Mouse (Mus musculus): ENCODE measurements around the gene Agfg2. TPM values are rescaled to one million over a fixed set of nuclear protein-coding genes. Genes with fewer than 3 reads are reported as not detected.
"Not testable (repeated sequence)": the region's sequence is repeated elsewhere in the genome, so short reads cannot be mapped to it uniquely, and the experiment has no call there.

Agfg2 gene
- 10 to 100 TPM; 33.3 to 36.5 TPM for total RNA-seq (2021)

DNA sequence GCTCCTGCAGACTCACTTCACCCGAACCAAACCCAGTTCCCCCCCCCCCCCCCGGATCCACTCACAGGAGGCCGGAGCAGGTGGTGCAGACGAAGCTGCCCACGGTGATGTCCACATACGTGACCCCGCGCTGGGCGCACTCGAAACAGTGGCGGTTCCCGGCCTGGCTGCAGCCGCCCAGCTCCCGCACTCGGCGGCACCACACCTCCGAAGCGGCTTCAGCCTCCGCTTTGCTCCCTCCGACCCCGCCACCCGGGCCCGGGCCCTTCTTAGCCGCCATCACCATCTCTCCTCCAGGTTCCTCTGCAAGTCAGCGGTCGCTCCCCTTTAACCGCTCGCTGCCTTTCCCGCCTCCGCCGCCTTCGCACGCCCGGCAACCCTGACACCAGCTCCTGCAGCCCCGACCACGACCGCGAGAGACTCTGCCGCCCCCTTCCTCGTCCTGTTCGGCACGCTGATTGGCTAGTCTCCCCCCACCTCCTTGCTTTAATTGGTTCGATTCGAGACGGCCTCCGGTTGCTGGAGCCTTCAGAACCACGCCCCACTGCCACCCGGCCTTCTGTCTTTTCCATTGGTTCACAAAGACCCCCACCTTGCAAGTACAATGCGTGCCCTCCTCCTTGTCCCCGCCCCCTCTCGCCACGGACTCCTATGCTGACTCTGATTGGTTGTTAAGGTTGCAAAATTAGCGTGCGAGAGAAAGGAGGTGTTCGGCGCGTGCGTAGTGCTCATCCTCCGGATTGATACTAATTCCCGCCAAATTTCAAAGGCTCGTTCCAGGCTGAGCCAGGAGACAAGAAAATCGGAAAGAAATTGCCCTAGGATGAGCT is at the start of gene Agfg2:
TSS of gene Agfg2 (minus strand) at position 433 of the 830 bp plus-strand sequence.
- DNase-seq (ENCODE audit: extremely low spot score in 1 of 2, low spot score in 2 of 2), result peak; percentile 100
- intact Hi-C loops (cut with DNase I), result loop anchor here (5.0 kb wide), 1 partner anchor 53 kb away; no protein-coding TSS in a partner anchor

GRCm38 (mm10) chr5:137733638-137734288 is 49.2 kb upstream of the Agfg2 start:
- intact Hi-C loops (cut with DNase I), result no loop called here
- DNase-seq (ENCODE audit: extremely low spot score in 1 of 2, low spot score in 2 of 2), result peak in 1 of 2 experiments; percentile 40

DNA sequence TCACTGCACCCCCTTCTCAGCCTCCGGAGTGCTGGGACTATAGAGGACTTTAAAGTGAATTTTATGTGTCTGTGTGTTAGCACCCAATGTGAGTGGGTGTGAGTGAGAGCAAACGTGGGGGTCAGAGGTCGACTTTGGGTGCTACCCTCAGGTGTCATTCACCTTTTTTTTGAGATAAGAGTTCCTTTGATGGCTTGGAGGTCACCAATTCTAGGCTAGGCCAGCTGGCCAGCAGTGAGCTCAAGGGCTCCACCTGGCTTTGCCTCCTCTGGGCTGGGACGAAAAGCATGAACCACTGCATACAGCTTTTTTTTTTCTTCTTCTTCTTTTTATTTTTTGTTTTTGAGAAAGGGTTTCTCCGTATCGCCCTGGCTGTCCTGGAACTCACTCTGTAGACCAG is 42.2 kb upstream of the Agfg2 start:
- DNase-seq (ENCODE audit: extremely low spot score in 1 of 2, low spot score in 2 of 2), result no peak
- intact Hi-C loops (cut with DNase I), result no loop called here

GRCm38 (mm10) chr5:137723840-137724239 is 39.3 kb upstream of the Agfg2 start:
- intact Hi-C loops (cut with DNase I), result no loop called here
- DNase-seq (ENCODE audit: extremely low spot score in 1 of 2, low spot score in 2 of 2), result no peak

DNA sequence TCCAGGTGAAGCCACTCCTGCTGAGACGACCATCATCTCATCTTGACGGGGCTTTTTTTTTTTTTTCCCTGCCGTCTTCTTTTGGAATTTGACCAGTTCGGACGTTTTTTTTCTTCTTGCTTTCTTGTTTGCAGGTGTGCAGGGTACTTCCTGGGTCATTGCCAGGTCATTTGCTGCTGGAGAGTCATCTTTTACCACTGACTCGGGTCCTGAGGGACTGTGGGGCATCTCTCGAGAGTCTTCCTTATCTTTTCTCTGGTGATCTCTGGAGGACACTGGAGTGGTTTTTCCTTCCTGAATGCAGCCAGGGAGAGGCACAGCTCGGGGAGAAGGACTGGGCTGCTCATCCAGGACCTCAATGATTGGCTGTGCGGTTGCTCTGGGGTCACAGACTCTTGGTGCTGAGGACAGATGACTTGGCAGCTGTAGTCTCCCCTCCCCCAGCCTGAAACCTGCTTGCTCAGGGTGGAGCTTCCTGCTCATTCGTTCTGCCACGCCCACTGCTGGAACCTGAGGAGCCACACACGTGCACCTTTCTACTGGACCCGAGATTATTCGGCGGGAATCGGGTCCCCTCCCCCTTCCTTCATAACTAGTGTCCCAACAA is 36.1 kb upstream of the Agfg2 start:
- intact Hi-C loops (cut with DNase I); DNase-seq (ENCODE audit: extremely low spot score in 1 of 2, low spot score in 2 of 2): not testable (repeated sequence)

GRCm38 (mm10) chr5:137719088-137719487 is 34.6 kb upstream of the Agfg2 start:
- DNase-seq (ENCODE audit: extremely low spot score in 1 of 2, low spot score in 2 of 2), result no peak
- intact Hi-C loops (cut with DNase I), result no loop called here

DNA sequence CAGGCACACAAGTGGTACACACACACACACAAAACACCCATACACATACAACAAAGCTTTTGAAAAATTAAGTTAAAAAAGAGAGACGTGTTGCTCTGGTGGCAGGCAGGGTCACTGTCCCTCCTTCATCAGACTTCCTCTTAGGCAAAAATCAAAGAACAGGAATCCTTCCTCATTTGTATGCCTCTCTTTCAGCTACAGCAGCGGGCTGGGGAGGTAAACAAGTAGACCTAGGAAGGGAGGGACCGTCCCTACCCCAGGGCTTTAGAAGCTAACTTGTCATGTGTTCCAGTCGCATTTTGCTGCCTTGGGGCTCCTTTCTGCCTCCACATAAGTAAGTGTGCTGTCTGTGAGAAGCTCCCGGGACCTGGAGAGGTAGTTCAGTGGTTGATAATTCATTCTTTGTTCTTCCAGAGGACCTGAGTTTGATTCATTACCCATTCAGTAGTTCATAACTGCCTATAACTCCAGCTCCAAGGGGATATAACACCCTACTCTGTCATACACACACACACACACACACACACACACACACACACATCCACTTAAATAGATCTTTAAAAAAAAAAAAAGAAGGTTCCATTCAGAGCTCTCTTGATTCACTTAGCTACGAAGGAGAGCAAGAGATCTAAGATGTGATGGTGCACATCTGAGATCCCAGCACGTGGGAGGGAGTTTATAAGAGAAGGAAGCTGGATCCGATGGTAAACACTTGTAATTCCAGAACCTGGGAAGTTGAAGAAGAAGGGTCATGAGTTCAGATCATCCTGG is 33.7 kb upstream of the Agfg2 start:
- intact Hi-C loops (cut with DNase I), result no loop called here

GRCm38 (mm10) chr5:137715685-137716084 is 31.2 kb upstream of the Agfg2 start:
- intact Hi-C loops (cut with DNase I), result no loop called here
- no peak for DNase-seq (ENCODE audit: extremely low spot score in 1 of 2, low spot score in 2 of 2)

More for the DNA sequence above, 33.7 kb upstream of the Agfg2 start:
- no peak for DNase-seq (ENCODE audit: extremely low spot score in 1 of 2, low spot score in 2 of 2)

DNA sequence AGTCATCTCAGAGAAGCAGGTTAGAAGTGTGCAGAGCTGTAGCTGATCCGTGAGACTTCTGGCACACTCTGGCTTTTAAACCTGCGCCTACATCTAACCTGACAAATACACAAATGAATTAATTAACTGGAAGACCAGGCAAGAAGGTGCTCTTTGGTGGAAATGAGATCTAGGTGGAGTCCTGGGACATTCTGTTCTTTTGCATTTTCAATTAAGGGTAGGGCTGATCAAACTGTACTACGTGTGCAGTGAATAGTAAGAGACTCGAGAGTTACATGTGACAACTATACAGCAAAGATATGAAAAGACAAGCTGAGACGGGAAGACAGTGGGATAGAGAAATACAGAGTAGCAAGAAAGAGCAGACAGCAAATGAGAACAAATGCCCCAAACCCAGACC is 28.9 kb upstream of the Agfg2 start:
- DNase-seq (ENCODE audit: extremely low spot score in 1 of 2, low spot score in 2 of 2), result no peak
- intact Hi-C loops (cut with DNase I), result no loop called here

DNA sequence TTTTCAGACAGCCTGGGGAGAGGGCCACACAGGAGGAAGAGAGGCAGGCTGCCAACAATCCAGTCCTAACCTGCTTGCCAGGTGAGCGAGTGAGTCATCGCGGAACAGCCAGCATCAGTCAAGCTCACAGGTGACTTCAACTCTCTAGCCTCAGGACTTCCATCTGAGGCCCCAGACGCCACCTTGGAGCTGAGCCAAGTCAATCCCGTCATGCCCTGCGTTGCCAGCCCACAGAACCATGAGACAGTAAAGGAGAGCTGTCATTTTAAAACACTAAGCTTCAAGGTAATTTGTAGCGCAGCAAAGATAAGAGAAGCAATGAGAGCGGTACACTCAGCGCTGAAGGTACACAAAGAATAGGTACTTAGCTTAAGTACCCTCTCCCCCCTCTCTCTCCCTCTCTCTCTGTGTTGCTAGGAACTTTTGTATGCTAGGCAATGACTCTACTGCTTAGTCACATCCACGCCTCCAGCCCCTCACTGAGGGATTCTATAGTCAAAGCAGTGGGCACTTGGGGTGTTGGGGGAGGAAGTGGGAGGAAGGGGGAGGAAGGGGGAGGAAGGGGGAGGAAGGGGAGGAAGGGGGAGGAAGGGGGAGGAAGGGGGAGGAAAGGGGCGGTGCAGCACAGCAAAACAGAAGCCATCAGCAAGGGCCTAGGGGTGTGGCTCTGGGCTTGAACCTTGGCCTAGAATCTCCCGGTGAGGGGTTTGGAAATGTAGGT is 22.5 kb upstream of the Agfg2 start:
- DNase-seq (ENCODE audit: extremely low spot score in 1 of 2, low spot score in 2 of 2), result peak in 1 of 2 experiments; percentile 51
- intact Hi-C loops (cut with DNase I), result no loop called here

DNA sequence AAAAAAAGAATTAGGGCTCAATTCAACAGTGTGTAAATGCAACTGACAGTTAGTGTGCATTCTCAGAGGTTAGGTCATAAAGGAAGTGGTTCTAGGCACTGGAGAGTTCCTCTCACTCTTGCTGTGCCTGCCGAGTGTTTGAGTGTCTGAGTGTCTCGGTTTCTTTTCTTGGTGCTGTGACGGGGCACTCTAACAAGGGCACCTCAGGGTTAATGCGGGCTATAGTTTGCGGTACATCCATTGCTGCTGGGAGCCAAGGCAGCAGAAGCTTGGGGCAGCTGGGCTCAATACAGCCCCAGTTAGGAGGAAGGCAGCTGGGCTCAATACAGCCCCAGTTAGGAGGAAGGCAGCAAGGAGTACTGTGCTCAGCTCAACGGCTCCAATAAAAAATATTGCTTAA is 20.7 kb upstream of the Agfg2 start:
- intact Hi-C loops (cut with DNase I), result no loop called here
- DNase-seq (ENCODE audit: extremely low spot score in 1 of 2, low spot score in 2 of 2), result no peak

GRCm38 (mm10) chr5:137699850-137700249 is 15.3 kb upstream of the Agfg2 start:
- DNase-seq (ENCODE audit: extremely low spot score in 1 of 2, low spot score in 2 of 2), result no peak
- intact Hi-C loops (cut with DNase I), result no loop called here

DNA sequence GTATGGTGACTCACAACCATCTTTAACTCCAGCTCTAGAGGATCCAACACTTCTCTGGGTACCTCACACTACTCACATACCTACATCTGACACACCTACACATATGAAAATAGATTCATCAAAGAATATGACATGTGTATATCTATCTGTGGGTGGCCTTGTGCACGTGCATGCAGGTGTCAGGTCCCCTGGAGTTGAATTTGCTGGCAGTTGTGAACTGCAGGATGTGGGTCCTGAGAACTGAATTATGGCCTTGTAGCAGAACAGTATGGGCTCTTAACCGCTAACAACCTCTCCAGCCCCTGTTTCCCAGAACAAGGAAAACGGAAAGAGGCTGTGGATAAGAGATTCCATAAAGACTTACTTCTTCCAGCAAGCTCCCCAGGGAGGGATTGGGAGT is 14.6 kb upstream of the Agfg2 start:
- DNase-seq (ENCODE audit: extremely low spot score in 1 of 2, low spot score in 2 of 2), result no peak
- intact Hi-C loops (cut with DNase I), result no loop called here

DNA sequence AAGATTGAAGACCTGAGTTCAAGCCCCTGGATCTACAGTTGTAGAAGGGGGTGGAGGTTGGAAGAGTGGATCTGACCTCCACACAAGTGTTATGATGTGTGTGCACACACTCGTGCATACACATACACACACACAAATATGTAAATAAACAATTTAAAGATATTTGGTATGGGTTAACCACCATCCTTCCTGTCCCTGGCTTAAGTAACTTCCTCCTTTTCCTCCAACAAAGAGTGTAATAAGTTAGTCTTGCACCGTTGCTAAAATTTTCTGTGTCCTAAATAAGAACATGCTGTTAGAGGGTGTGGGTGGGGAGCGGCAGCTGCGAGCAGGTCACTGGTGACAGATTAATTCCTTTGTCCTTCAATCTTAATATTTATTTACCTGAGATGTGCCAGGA is 11.4 kb upstream of the Agfg2 start:
- intact Hi-C loops (cut with DNase I), result no loop called here
- DNase-seq (ENCODE audit: extremely low spot score in 1 of 2, low spot score in 2 of 2), result no peak

- no peak for DNase-seq (ENCODE audit: extremely low spot score in 1 of 2, low spot score in 2 of 2)
- intact Hi-C loops (cut with DNase I), result no loop called here
Measured at GRCm38 (mm10) chr5:137694796-137695195, 10.3 kb upstream of the Agfg2 start.

DNA sequence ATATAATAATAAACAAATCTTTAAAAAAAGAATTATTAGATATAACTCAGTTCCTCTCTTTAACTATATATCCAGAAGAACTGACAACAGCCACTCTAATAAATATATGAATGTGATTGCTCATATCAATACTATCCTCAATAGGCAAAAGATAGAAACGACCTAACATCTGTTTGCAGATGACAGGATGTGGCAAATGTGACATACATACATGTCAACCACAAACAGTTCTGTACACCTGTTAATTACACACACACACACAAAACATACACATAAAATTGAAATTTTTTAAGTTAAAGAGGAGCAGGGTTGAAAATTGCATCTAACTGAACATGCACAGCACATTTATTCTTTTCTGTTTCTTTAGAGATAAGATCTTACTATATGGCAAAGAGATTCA is 7.4 kb upstream of the Agfg2 start:
- intact Hi-C loops (cut with DNase I), result no loop called here
- no peak for DNase-seq (ENCODE audit: extremely low spot score in 1 of 2, low spot score in 2 of 2)

GRCm38 (mm10) chr5:137690531-137690930 is 6.0 kb upstream of the Agfg2 start:
- DNase-seq (ENCODE audit: extremely low spot score in 1 of 2, low spot score in 2 of 2), result no peak
- intact Hi-C loops (cut with DNase I), result no loop called here

- intact Hi-C loops (cut with DNase I), result no loop called here
Measured at GRCm38 (mm10) chr5:137689974-137690373, 5.4 kb upstream of the Agfg2 start.

More at GRCm38 (mm10) chr5:137689974-137690373, 5.4 kb upstream of the Agfg2 start:
- DNase-seq (ENCODE audit: extremely low spot score in 1 of 2, low spot score in 2 of 2), result no peak
